Mouse (Mus musculus) heart, postnatal 0 days (tissue): ENCODE data around the gene Mtrr. TPM values are rescaled to one million over a fixed set of nuclear protein-coding genes. Genes with fewer than 3 reads are reported as not detected.

Experiments used
- ATAC-seq: fragments of 200-750 bp; cut with Nextera tagmentation; 2 replicates; pipeline ENCODE4 v1.8.0; 2017; ENCODE audit warnings: low read depth, moderate number of reproducible peaks, moderate library complexity; ENCODE audit not compliant: insufficient read depth
- DNase-seq: peaks from one replicate; pipeline ENCODE4 v3.0.0-alpha.2; 2016; ENCODE audit warnings: low spot score
- H3K27ac ChIP-seq: fragments of 300-500 bp; sonication (generic); 2 replicates; pipeline ENCODE4 v1.5.1; 2014; ENCODE audit warnings: low read depth, mild to moderate bottlenecking
- H3K27me3 ChIP-seq: fragments of 300-500 bp; sonication (generic); 2 replicates; pipeline ENCODE4 v1.6.1; 2014; ENCODE audit warnings: low read length, mixed read lengths; ENCODE audit not compliant: control insufficient read depth, insufficient read depth
- H3K36me3 ChIP-seq: fragments of 300-500 bp; sonication (generic); replicated peaks from 2 replicates; pipeline ENCODE4 v1.6.1; 2014; ENCODE audit warnings: low read length, mixed read lengths; ENCODE audit not compliant: control insufficient read depth, insufficient read depth
- H3K4me1 ChIP-seq: fragments of 300-500 bp; sonication (generic); 2 replicates; pipeline ENCODE4 v1.6.1; 2014; ENCODE audit warnings: antibody characterized with exemption; ENCODE audit not compliant: control insufficient read depth, insufficient read depth
- H3K4me2 ChIP-seq: fragments of 300-500 bp; sonication (generic); 2 replicates; pipeline ENCODE4 v1.6.1; 2014; ENCODE audit warnings: low read depth, mild to moderate bottlenecking, low read length, moderate library complexity
- H3K4me3 ChIP-seq: fragments of 300-500 bp; sonication (generic); 2 replicates; pipeline ENCODE4 v1.5.1; 2014; ENCODE audit warnings: low read depth, low read length
- H3K9ac ChIP-seq: fragments of 300-500 bp; sonication (generic); replicated peaks from 2 replicates; pipeline ENCODE4 v1.6.1; 2014; ENCODE audit warnings: low read depth, low read length, mixed read lengths
- H3K9me3 ChIP-seq: fragments of 300-500 bp; sonication (generic); replicated peaks from 2 replicates; pipeline ENCODE4 v1.6.1; 2016; ENCODE audit warnings: low read length; ENCODE audit not compliant: control insufficient read depth
- CTCF ChIP-seq: IDR thresholded peaks from 2 replicates; pipeline ENCODE4 v1.5.1; 2016; ENCODE audit warnings: antibody characterized with exemption, control low read depth, low read depth
- EP300 ChIP-seq: IDR thresholded peaks from 2 replicates; pipeline ENCODE4 v1.6.1; 2016; ENCODE audit warnings: antibody characterized with exemption, low read depth
- WGBS: fragments of 180-500 bp; shearing (Covaris S2); extraction: QIAGEN DNeasy Blood & Tissue Kit; methylation state at CpG from one replicate; pipeline ENCODE4 v1.1.7; 2014; 5-methylcytosine and 5-hydroxymethylcytosine counted together
- polyA plus RNA-seq: library from polyadenylated mRNA; unstranded; fragments of >200 nt; fragmentation: Nextera tagmentation; extraction: Ambion mirVana; gene quantifications from 2 replicates; pipeline ENCODE4 v1.2.1, GENCODE M21; 2015
- total RNA-seq: library from RNA; depleted of rRNA; stranded (reverse); fragments of >200 nt; gene quantifications from 2 replicates; pipeline ENCODE4 v1.2.3, GENCODE M21; 2014; ENCODE audit warnings: low replicate concordance

Mtrr gene
- total and polyA plus RNA-seq, 2 experiments from 2014 or later = 12.6 to 17.1 TPM

DNA sequence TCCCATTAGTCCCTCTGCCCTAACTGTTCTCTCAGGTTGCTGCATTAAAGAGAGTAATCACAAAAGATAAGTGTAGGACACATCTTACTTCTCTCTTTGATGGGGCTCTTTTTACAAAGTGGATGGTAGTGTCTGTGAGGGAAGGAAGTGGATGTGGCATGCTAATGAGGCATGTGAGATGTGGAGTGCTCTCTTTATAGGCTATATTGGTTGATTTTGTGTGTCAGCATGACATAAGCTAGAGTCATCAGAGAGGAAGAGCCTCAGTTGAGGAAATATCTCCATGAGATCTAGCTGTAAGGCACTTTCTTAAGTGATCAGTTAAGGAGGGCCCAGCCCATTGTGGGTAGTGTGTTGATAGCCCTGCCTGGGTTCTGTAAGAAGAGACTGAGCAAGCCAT lies 6.4 kb upstream of the Mtrr start:
- no peak overlapping the region for H3K9ac ChIP-seq
- TF ChIP-seq EP300 = no peak
- TF ChIP-seq CTCF = no peak
- H3K4me1 ChIP-seq = no peaks in the 10 kb centered on the region
- H3K9me3 ChIP-seq = no peaks in the 10 kb centered on the region
- DNase-seq (no peak), ATAC-seq (no peak)
- H3K27ac ChIP-seq = no peak overlapping the region
- no peak overlapping the region for H3K4me3 ChIP-seq
- H3K27me3 ChIP-seq = no peaks in the 10 kb centered on the region
- peaks cover 93% of the 10 kb centered on the region for H3K36me3 ChIP-seq
- H3K4me2 ChIP-seq = no peak overlapping the region

DNA sequence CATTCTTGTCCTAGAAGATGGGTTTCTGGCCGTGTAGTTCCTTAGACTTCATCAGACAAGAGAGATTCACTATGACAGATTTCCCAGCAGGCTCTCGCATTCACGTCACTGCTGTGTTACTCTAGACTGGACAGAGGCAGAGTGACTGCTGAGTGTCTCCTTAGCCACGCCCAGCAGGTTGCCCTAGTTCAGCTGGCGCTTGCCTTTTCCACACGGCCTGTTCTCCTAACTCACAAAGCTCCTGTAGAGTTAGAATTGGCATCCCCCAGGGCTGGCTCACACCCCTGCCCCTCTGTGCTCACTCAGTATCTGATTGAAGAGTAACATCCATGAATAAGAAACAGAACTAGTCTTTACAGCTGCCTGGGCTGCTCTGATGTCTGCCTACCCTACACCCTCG lies 3.5 kb upstream of the Mtrr start:
- H3K27me3 ChIP-seq = no peaks in the 10 kb centered on the region
- TF ChIP-seq EP300 (no peak), CTCF (no peak)
- no peak overlapping the region for H3K4me2 ChIP-seq
- H3K9ac ChIP-seq = no peak overlapping the region
- peaks cover 64% of the 10 kb centered on the region for H3K36me3 ChIP-seq
- H3K4me1 ChIP-seq = 0 out of 2 replicates have a peak, but pooled peaks cover 7% of the 10 kb centered on the region
- no peak for DNase-seq
- ATAC-seq = no peak
- H3K9me3 ChIP-seq = no peaks in the 10 kb centered on the region
- no peak overlapping the region for H3K27ac ChIP-seq
- WGBS = 87% methylated on average over 7 of the region's 7 CpGs
- no peak overlapping the region for H3K4me3 ChIP-seq

DNA sequence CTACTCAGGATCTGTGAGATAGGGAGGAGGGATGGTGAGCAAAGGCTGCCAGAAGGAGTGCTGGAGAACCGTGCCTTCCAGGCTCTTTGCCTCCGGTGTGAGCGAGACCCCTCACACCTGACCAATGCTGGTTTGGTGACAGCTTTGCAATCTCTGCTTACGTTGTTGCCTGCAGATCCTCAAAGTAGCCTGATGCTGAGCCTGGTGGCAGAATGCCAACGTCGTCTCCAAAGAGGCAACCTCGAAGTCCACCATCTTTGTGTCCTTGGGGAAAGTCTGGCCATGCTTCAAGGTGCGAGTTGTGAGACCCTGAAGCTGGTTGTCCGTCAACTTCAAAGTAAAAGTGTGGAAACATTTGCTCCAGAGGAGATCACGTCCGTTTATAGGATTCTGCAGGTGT lies 2.0 kb upstream of the Mtrr start:
- 0 out of 2 replicates have a peak, but pooled peaks cover 7% of the 10 kb centered on the region for H3K4me1 ChIP-seq
- H3K27me3 ChIP-seq = no peaks in the 10 kb centered on the region
- no peak for ATAC-seq
- DNase-seq = no peak
- H3K27ac ChIP-seq = no peak overlapping the region
- no peak overlapping the region for H3K4me3 ChIP-seq
- TF ChIP-seq EP300 (no peak), CTCF (no peak)
- 81% methylated on average over 11 of the region's 11 CpGs for WGBS
- H3K4me2 ChIP-seq = no peak overlapping the region
- no peaks in the 10 kb centered on the region for H3K9me3 ChIP-seq
- no peak overlapping the region for H3K9ac ChIP-seq
- H3K36me3 ChIP-seq = peaks cover 49% of the 10 kb centered on the region

DNA sequence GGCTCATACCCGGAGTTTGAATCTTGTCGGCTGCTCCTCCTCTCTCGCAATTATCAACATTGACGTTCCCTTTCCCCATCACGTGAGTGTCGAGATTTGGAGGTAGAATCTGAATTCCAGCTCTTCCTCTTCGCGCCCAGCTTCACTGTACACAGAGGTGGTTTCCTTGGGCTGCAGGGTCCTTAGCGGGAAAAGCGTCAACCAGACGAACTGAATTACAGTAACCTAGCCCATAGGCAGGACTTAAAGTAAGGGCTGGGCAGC lies 500 bp upstream of the Mtrr start:
- DNase-seq (no peak), ATAC-seq (no peak)
- 0 out of 2 replicates have a peak, but pooled peaks cover 7% of the 10 kb centered on the region for H3K4me1 ChIP-seq
- peak overlapping the region; percentile 72 for H3K27ac ChIP-seq
- no peaks in the 10 kb centered on the region for H3K27me3 ChIP-seq
- TF ChIP-seq CTCF (no peak), EP300 (no peak)
- H3K4me2 ChIP-seq = peak overlapping the region; percentile 87
- H3K4me3 ChIP-seq = peak overlapping the region; percentile 73
- WGBS = under 1% methylated on average over 11 of the region's 11 CpGs
- no peaks in the 10 kb centered on the region for H3K9me3 ChIP-seq
- peak overlapping the region; percentile 64 for H3K9ac ChIP-seq
- peaks cover 37% of the 10 kb centered on the region for H3K36me3 ChIP-seq

DNA sequence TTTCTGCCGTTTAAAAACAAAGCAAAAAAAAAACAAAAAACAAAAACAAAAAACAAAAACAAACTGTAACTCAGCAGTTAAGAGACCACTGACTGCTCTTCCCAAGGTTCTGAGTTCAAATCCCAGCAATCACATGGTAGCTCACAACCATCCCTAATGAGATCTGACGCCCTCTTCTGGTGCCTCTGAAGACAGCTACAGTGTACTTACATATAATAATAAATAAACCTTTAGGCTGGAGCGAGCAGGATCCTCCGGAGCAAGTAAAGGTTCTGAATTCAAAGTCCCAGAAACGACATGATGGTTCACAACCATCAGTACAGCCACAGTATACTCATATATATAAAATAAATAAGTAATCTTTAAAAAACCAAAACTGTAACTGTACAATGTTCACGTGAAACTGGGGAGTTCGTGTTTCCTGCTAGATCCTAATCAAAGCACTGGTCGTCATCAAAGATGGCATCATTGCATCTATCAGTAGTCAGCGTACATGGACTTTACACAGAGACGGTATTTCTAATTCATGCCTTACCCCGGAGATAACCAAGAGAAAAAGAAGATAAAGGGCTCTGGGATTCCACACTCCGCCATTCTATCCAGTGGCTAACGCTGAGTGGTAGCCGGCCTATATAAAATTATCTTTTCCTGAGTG lies 736 bp downstream of the Mtrr start:
- 0 out of 2 replicates have a peak, but pooled peaks cover 7% of the 10 kb centered on the region for H3K4me1 ChIP-seq
- no peaks in the 10 kb centered on the region for H3K27me3 ChIP-seq
- ATAC-seq (no peak), DNase-seq (no peak)
- H3K4me3 ChIP-seq = peak overlapping the region; percentile 73
- H3K27ac ChIP-seq = peak overlapping the region; percentile 72
- H3K9ac ChIP-seq = peak overlapping the region; percentile 64
- peak overlapping the region; percentile 87 for H3K4me2 ChIP-seq
- no peaks in the 10 kb centered on the region for H3K9me3 ChIP-seq
- TF ChIP-seq CTCF (no peak), EP300 (no peak)
- 24% methylated on average over 14 of the region's 14 CpGs for WGBS
- H3K36me3 ChIP-seq = peaks cover 36% of the 10 kb centered on the region

DNA sequence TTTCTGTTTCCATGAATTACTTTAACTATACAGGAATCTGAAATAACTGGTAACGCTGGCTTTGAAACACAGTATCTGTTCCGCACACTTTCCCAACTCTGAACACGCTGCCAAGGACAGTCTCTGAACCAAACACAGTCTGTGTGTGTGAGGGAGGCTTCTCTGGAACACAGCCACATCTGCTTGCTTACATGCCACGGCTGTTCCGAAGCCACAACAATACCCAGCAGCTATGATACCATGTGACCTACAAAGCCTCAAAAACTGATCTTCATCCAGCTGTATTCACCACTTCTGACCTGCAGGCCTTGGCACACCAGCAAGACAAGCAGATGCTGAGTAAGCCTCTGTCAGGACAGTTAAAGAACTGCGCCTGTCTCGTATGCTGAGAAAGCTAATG lies 4.0 kb downstream of the Mtrr start:
- H3K27ac ChIP-seq = no peak overlapping the region
- DNase-seq (no peak), ATAC-seq (no peak; the same call in 1 of the 2 replicates)
- H3K4me2 ChIP-seq = no peak overlapping the region
- peaks cover 6% of the 10 kb centered on the region; the same call in 1 of the 2 replicates for H3K4me1 ChIP-seq
- TF ChIP-seq CTCF (no peak), EP300 (no peak)
- H3K36me3 ChIP-seq = peaks cover 23% of the 10 kb centered on the region
- H3K4me3 ChIP-seq = no peak overlapping the region
- no peak overlapping the region for H3K9ac ChIP-seq
- 70% methylated on average over 7 of the region's 7 CpGs for WGBS
- H3K27me3 ChIP-seq = no peaks in the 10 kb centered on the region
- H3K9me3 ChIP-seq = no peaks in the 10 kb centered on the region
